Mouse (Mus musculus): ENCODE measurements around the gene Gm28047. TPM values are rescaled to one million over a fixed set of nuclear protein-coding genes. Genes with fewer than 3 reads are reported as not detected.
A peak's percentile ranks its signal among the peaks of the same experiment; 100 is the strongest.

The Gm28047 gene
- polyA plus RNA-seq, 1 experiment, result not detected

- TF ChIP-seq CTCF (IDR thresholded peaks at IDR 0.05; ENCODE audit: extremely low read depth, insufficient read depth, insufficient read length, insufficient replicate concordance), result no peak
- peak; percentile 9; the same call in 1 of the 2 replicates for TF ChIP-seq POLR2A (IDR thresholded peaks at IDR 0.05; ENCODE audit: low read depth, low read length)
- H3K27me3 ChIP-seq (ENCODE audit: control insufficient read depth, insufficient read depth, low read length), result no peaks in the 10 kb centered on the region
- peaks cover 3% of the 10 kb centered on the region; the same call in 1 of the 2 replicates for H3K36me3 ChIP-seq (ENCODE audit: control insufficient read depth, insufficient read depth, low read length)
- H3K4me3 ChIP-seq (ENCODE audit: extremely low read depth, insufficient read depth, insufficient read length), result peak within 1 kb of the TSS; percentile 93
- peak; percentile 98 to 99 for DNase-seq (ENCODE audit: low read depth in 1 of 2, low spot score in 2 of 2)
- under 1% methylated on average over 60 of the region's 60 CpGs for WGBS
- H3K27ac ChIP-seq (ENCODE audit: insufficient read depth, low read length), result peak within 1 kb of the TSS; percentile 99
- peaks cover 2% of the 10 kb centered on the region; the same call in 1 of the 2 replicates for H3K4me1 ChIP-seq (ENCODE audit: control insufficient read depth, insufficient read depth, insufficient read length)
These were observed 106.7 kb downstream of the Gm28047 start, which contains the start of gene Tarbp2 for GRCm38 (mm10) chr15:102517976-102518858. TSS of gene Tarbp2 (plus strand) at chr15:102518192.

GRCm38 (mm10) chr15:102517631-102517975, 107.3 kb downstream of the Gm28047 start:
- peak; percentile 73 for TF ChIP-seq POLR2A (IDR thresholded peaks at IDR 0.05; ENCODE audit: low read depth, low read length)
- no peak for TF ChIP-seq CTCF (IDR thresholded peaks at IDR 0.05; ENCODE audit: extremely low read depth, insufficient read depth, insufficient read length, insufficient replicate concordance)
- peaks cover 3% of the 10 kb centered on the region; the same call in 1 of the 2 replicates for H3K36me3 ChIP-seq (ENCODE audit: control insufficient read depth, insufficient read depth, low read length)
- peak overlapping the region; percentile 74 for H3K4me3 ChIP-seq (ENCODE audit: extremely low read depth, insufficient read depth, insufficient read length)
- no peak for DNase-seq (ENCODE audit: low read depth in 1 of 2, low spot score in 2 of 2)
- WGBS, result under 1% methylated on average over 10 of the region's 10 CpGs
- H3K4me1 ChIP-seq (ENCODE audit: control insufficient read depth, insufficient read depth, insufficient read length), result peaks cover 2% of the 10 kb centered on the region; the same call in 1 of the 2 replicates
- H3K27me3 ChIP-seq (ENCODE audit: control insufficient read depth, insufficient read depth, low read length), result no peaks in the 10 kb centered on the region
- peak overlapping the region; percentile 49 for H3K27ac ChIP-seq (ENCODE audit: insufficient read depth, low read length)

- peak in 1 of 2 experiments; percentile 39 for DNase-seq (ENCODE audit: low read depth in 1 of 2, low spot score in 2 of 2)
- under 1% methylated on average over 42 of the region's 43 CpGs for WGBS
- peak within 1 kb of the TSS; percentile 49 for H3K27ac ChIP-seq (ENCODE audit: insufficient read depth, low read length)
- no peaks in the 10 kb centered on the region for H3K27me3 ChIP-seq (ENCODE audit: control insufficient read depth, insufficient read depth, low read length)
- no peak for TF ChIP-seq POLR2A (IDR thresholded peaks at IDR 0.05; ENCODE audit: low read depth, low read length)
- no peak for TF ChIP-seq CTCF (IDR thresholded peaks at IDR 0.05; ENCODE audit: extremely low read depth, insufficient read depth, insufficient read length, insufficient replicate concordance)
- peak within 1 kb of the TSS; percentile 74 for H3K4me3 ChIP-seq (ENCODE audit: extremely low read depth, insufficient read depth, insufficient read length)
- H3K4me1 ChIP-seq (ENCODE audit: control insufficient read depth, insufficient read depth, insufficient read length), result peaks cover 2% of the 10 kb centered on the region; the same call in 1 of the 2 replicates
- H3K36me3 ChIP-seq (ENCODE audit: control insufficient read depth, insufficient read depth, low read length), result 0 out of 2 replicates have a peak, but pooled peaks cover 1% of the 10 kb centered on the region
These were observed 108.0 kb downstream of the Gm28047 start, which contains the start of gene Map3k12 for GRCm38 (mm10) chr15:102516728-102517404. TSS of gene Map3k12 (minus strand) at chr15:102517064.

GRCm38 (mm10) chr15:102516293-102516692, 108.6 kb downstream of the Gm28047 start:
- Histone ChIP-seq H3K27ac (ENCODE audit: insufficient read depth, low read length) (peak overlapping the region; percentile 23; the same call in 1 of the 2 replicates), H3K36me3 (ENCODE audit: control insufficient read depth, insufficient read depth, low read length) (no peaks in the 10 kb centered on the region), H3K27me3 (ENCODE audit: control insufficient read depth, insufficient read depth, low read length) (no peaks in the 10 kb centered on the region), H3K4me1 (ENCODE audit: control insufficient read depth, insufficient read depth, insufficient read length) (peaks cover 2% of the 10 kb centered on the region; the same call in 1 of the 2 replicates), H3K4me3 (ENCODE audit: extremely low read depth, insufficient read depth, insufficient read length) (peak overlapping the region; percentile 74)
- DNase-seq (ENCODE audit: low read depth in 1 of 2, low spot score in 2 of 2), result no peak
- no peak for TF ChIP-seq POLR2A (IDR thresholded peaks at IDR 0.05; ENCODE audit: low read depth, low read length)
- no peak for TF ChIP-seq CTCF (IDR thresholded peaks at IDR 0.05; ENCODE audit: extremely low read depth, insufficient read depth, insufficient read length, insufficient replicate concordance)
- whole genome bisulfite sequencing, result 19% methylated on average over 12 of the region's 12 CpGs

GRCm38 (mm10) chr15:102515791-102516190, 109.1 kb downstream of the Gm28047 start:
- DNase-seq (ENCODE audit: low read depth in 1 of 2, low spot score in 2 of 2), result no peak
- 91% methylated on average over 4 of the region's 4 CpGs for whole genome bisulfite sequencing
- peaks cover 2% of the 10 kb centered on the region; the same call in 1 of the 2 replicates for H3K4me1 ChIP-seq (ENCODE audit: control insufficient read depth, insufficient read depth, insufficient read length)
- H3K4me3 ChIP-seq (ENCODE audit: extremely low read depth, insufficient read depth, insufficient read length), result no peak overlapping the region
- H3K27ac ChIP-seq (ENCODE audit: insufficient read depth, low read length), result no peak overlapping the region
- no peaks in the 10 kb centered on the region for H3K36me3 ChIP-seq (ENCODE audit: control insufficient read depth, insufficient read depth, low read length)
- TF ChIP-seq POLR2A (IDR thresholded peaks at IDR 0.05; ENCODE audit: low read depth, low read length) (no peak), CTCF (IDR thresholded peaks at IDR 0.05; ENCODE audit: extremely low read depth, insufficient read depth, insufficient read length, insufficient replicate concordance) (no peak)
- no peaks in the 10 kb centered on the region for H3K27me3 ChIP-seq (ENCODE audit: control insufficient read depth, insufficient read depth, low read length)

GRCm38 (mm10) chr15:102515261-102515660, 109.6 kb downstream of the Gm28047 start:
- WGBS, result 86% methylated on average over 2 of the region's 2 CpGs
- H3K36me3 ChIP-seq (ENCODE audit: control insufficient read depth, insufficient read depth, low read length), result no peaks in the 10 kb centered on the region
- no peak overlapping the region for H3K27ac ChIP-seq (ENCODE audit: insufficient read depth, low read length)
- no peak for DNase-seq (ENCODE audit: low read depth in 1 of 2, low spot score in 2 of 2)
- H3K4me1 ChIP-seq (ENCODE audit: control insufficient read depth, insufficient read depth, insufficient read length), result peaks cover 5% of the 10 kb centered on the region; the same call in 1 of the 2 replicates
- no peak for TF ChIP-seq CTCF (IDR thresholded peaks at IDR 0.05; ENCODE audit: extremely low read depth, insufficient read depth, insufficient read length, insufficient replicate concordance)
- TF ChIP-seq POLR2A (IDR thresholded peaks at IDR 0.05; ENCODE audit: low read depth, low read length), result no peak
- H3K4me3 ChIP-seq (ENCODE audit: extremely low read depth, insufficient read depth, insufficient read length), result no peak overlapping the region
- H3K27me3 ChIP-seq (ENCODE audit: control insufficient read depth, insufficient read depth, low read length), result no peaks in the 10 kb centered on the region
